Mouse (Mus musculus) C2C12 (cell line): Measurements from ENCODE around the gene Hnrnpu.

ENCODE experiments used
- CEBPB ChIP-seq: IDR thresholded peaks from one replicate; pipeline ENCODE4 v1.6.1; 2011; ENCODE audit warnings: low read depth, mild to moderate bottlenecking, control low read depth, moderate library complexity
- CTCF ChIP-seq: IDR thresholded peaks from one replicate; pipeline ENCODE4 v1.5.1; 2011; ENCODE audit not compliant: control insufficient read depth, insufficient read depth, insufficient read length
- MYOD1 ChIP-seq: IDR thresholded peaks from one replicate; pipeline ENCODE4 v1.6.1; 2011; ENCODE audit warnings: low read depth; ENCODE audit not compliant: control insufficient read depth, insufficient read length
- USF1 ChIP-seq: IDR thresholded peaks from one replicate; pipeline ENCODE4 v1.6.1; 2011; ENCODE audit warnings: low read depth, mild to moderate bottlenecking, control low read depth, moderate library complexity

DNA sequence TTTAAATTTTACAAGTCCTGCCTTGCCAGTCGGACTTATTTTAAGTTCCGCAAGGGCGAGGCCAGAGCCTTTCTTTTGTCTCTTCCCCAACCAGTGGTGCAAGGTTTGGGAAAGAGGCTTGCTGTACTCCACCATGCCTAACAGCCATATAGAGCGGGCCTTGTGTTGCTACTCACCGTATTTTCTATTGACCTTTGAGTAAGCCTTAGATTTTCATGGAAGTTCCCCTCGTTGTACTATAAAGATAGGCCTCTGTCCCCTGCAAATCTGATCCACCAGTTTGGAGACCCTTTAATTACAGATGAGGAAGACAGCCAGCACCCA lies 683 bp upstream of the Hnrnpu start:
- TF ChIP-seq CTCF (no peak), USF1 (no peak), MYOD1 (no peak), CEBPB (no peak)
